Mouse (Mus musculus): ENCODE measurements around the gene Olfr1052. TPM values are rescaled to one million over a fixed set of nuclear protein-coding genes. Genes with fewer than 3 reads are reported as not detected.
"Not testable (repeated sequence)": the region's sequence is repeated elsewhere in the genome, so short reads cannot be mapped to it uniquely, and the experiment has no call there.

Olfr1052 gene
- not detected in 2 replicates for polyA plus RNA-seq (2014; fragmentation: Nextera tagmentation; extraction: Ambion mirVana)

- Histone ChIP-seq H3K9me3 (ENCODE audit: control insufficient read depth, low read length) (no peaks in the 10 kb centered on the region), H3K4me3 (ENCODE audit: low read depth, low read length) (no peak within 1 kb of the TSS), H3K4me1 (replicated peaks; ENCODE audit: control insufficient read depth, insufficient read depth, low read length) (no peaks in the 10 kb centered on the region), H3K4me2 (ENCODE audit: low read depth, low read length, severe bottlenecking) (no peak within 1 kb of the TSS), H3K27me3 (ENCODE audit: control insufficient read depth, insufficient read depth, low read length) (no peaks in the 10 kb centered on the region), H3K9ac (ENCODE audit: low read length) (no peak within 1 kb of the TSS), H3K36me3 (ENCODE audit: control insufficient read depth, insufficient read depth, low read length) (no peaks in the 10 kb centered on the region), H3K27ac (ENCODE audit: low read depth, low read length) (no peak within 1 kb of the TSS)
- ATAC-seq (replicated peaks; ENCODE audit: low FRiP score) (no peak), DNase-seq (ENCODE audit: low spot score) (no peak)
Measured at GRCm38 (mm10) chr2:86292155-86292554, at the start of gene Olfr1052. Gene Olfr1052, plus strand, starts transcription at chr2:86292455.

GRCm38 (mm10) chr2:86258228-86258627, 34.0 kb upstream of the Olfr1052 start, which contains the start of gene Olfr1049:
Gene Olfr1049, minus strand, starts transcription at chr2:86258328.
- H3K9ac ChIP-seq (ENCODE audit: low read length); H3K27me3 ChIP-seq (ENCODE audit: control insufficient read depth, insufficient read depth, low read length); H3K4me3 ChIP-seq (ENCODE audit: low read depth, low read length); H3K27ac ChIP-seq (ENCODE audit: low read depth, low read length); H3K36me3 ChIP-seq (ENCODE audit: control insufficient read depth, insufficient read depth, low read length); H3K4me2 ChIP-seq (ENCODE audit: low read depth, low read length, severe bottlenecking); ATAC-seq (replicated peaks; ENCODE audit: low FRiP score); DNase-seq (ENCODE audit: low spot score); H3K9me3 ChIP-seq (ENCODE audit: control insufficient read depth, low read length); H3K4me1 ChIP-seq (replicated peaks; ENCODE audit: control insufficient read depth, insufficient read depth, low read length): not testable (repeated sequence)

GRCm38 (mm10) chr2:86278988-86279387, 13.3 kb upstream of the Olfr1052 start, which contains the start of gene Olfr1051:
Gene Olfr1051, minus strand, starts transcription at chr2:86279088.
- H3K27me3 ChIP-seq (ENCODE audit: control insufficient read depth, insufficient read depth, low read length); DNase-seq (ENCODE audit: low spot score); H3K36me3 ChIP-seq (ENCODE audit: control insufficient read depth, insufficient read depth, low read length); ATAC-seq (replicated peaks; ENCODE audit: low FRiP score); H3K9me3 ChIP-seq (ENCODE audit: control insufficient read depth, low read length); H3K4me2 ChIP-seq (ENCODE audit: low read depth, low read length, severe bottlenecking); H3K27ac ChIP-seq (ENCODE audit: low read depth, low read length); H3K4me1 ChIP-seq (replicated peaks; ENCODE audit: control insufficient read depth, insufficient read depth, low read length); H3K4me3 ChIP-seq (ENCODE audit: low read depth, low read length); H3K9ac ChIP-seq (ENCODE audit: low read length): not testable (repeated sequence)

GRCm38 (mm10) chr2:86315184-86315583, 22.9 kb downstream of the Olfr1052 start, which contains the start of gene Olfr1053:
Gene Olfr1053, minus strand, starts transcription at chr2:86315284.
- Histone ChIP-seq H3K9ac (ENCODE audit: low read length) (no peak within 1 kb of the TSS), H3K4me2 (ENCODE audit: low read depth, low read length, severe bottlenecking) (no peak within 1 kb of the TSS), H3K36me3 (ENCODE audit: control insufficient read depth, insufficient read depth, low read length) (no peaks in the 10 kb centered on the region), H3K9me3 (ENCODE audit: control insufficient read depth, low read length) (no peaks in the 10 kb centered on the region), H3K27me3 (ENCODE audit: control insufficient read depth, insufficient read depth, low read length) (no peaks in the 10 kb centered on the region), H3K4me3 (ENCODE audit: low read depth, low read length) (no peak within 1 kb of the TSS), H3K4me1 (replicated peaks; ENCODE audit: control insufficient read depth, insufficient read depth, low read length) (no peaks in the 10 kb centered on the region), H3K27ac (ENCODE audit: low read depth, low read length) (no peak within 1 kb of the TSS)
- DNase-seq (ENCODE audit: low spot score) (no peak), ATAC-seq (replicated peaks; ENCODE audit: low FRiP score) (no peak)
- 70% methylated on average over 3 of the region's 3 CpGs for WGBS

- Histone ChIP-seq H3K27me3 (ENCODE audit: control insufficient read depth, insufficient read depth, low read length) (no peaks in the 10 kb centered on the region), H3K4me3 (ENCODE audit: low read depth, low read length) (no peak within 1 kb of the TSS), H3K36me3 (ENCODE audit: control insufficient read depth, insufficient read depth, low read length) (no peaks in the 10 kb centered on the region), H3K27ac (ENCODE audit: low read depth, low read length) (no peak within 1 kb of the TSS), H3K9ac (ENCODE audit: low read length) (no peak within 1 kb of the TSS), H3K4me1 (replicated peaks; ENCODE audit: control insufficient read depth, insufficient read depth, low read length) (no peaks in the 10 kb centered on the region), H3K9me3 (ENCODE audit: control insufficient read depth, low read length) (no peaks in the 10 kb centered on the region), H3K4me2 (ENCODE audit: low read depth, low read length, severe bottlenecking) (no peak within 1 kb of the TSS)
- ATAC-seq (replicated peaks; ENCODE audit: low FRiP score) = no peak
- 85% methylated on average over 3 of the region's 3 CpGs for WGBS
- no peak for DNase-seq (ENCODE audit: low spot score)
Measured at GRCm38 (mm10) chr2:86335333-86335732, 43.1 kb downstream of the Olfr1052 start, which contains the start of gene Olfr1054. Gene Olfr1054, minus strand, starts transcription at chr2:86335433.

Other genes with a start within 250 kb of the Olfr1052 start
- not detected in 2 replicates for gene Olfr1034, start 246.6 kb upstream of the Olfr1052 start, polyA plus RNA-seq (2014; fragmentation: Nextera tagmentation; extraction: Ambion mirVana)
- not detected in 2 replicates for gene Olfr1036, start 218.5 kb upstream of the Olfr1052 start, polyA plus RNA-seq (2014; fragmentation: Nextera tagmentation; extraction: Ambion mirVana)
- not detected in 2 replicates for gene Olfr1037, start 205.1 kb upstream of the Olfr1052 start, polyA plus RNA-seq (2014; fragmentation: Nextera tagmentation; extraction: Ambion mirVana)
- not detected in 2 replicates for gene Olfr1039, start 156.5 kb upstream of the Olfr1052 start, polyA plus RNA-seq (2014; fragmentation: Nextera tagmentation; extraction: Ambion mirVana)
- not detected in 2 replicates for gene Olfr1040, start 145.7 kb upstream of the Olfr1052 start, polyA plus RNA-seq (2014; fragmentation: Nextera tagmentation; extraction: Ambion mirVana)
- not detected in 2 replicates for gene Olfr1042, start 130.6 kb upstream of the Olfr1052 start, polyA plus RNA-seq (2014; fragmentation: Nextera tagmentation; extraction: Ambion mirVana)
- gene Olfr1043, start 124.9 kb upstream of the Olfr1052 start, polyA plus RNA-seq (2014; fragmentation: Nextera tagmentation; extraction: Ambion mirVana) = not detected in 2 replicates
- gene Olfr1044, start 114.6 kb upstream of the Olfr1052 start, polyA plus RNA-seq (2014; fragmentation: Nextera tagmentation; extraction: Ambion mirVana) = not detected in 2 replicates
- gene Olfr52, start 106.8 kb upstream of the Olfr1052 start, polyA plus RNA-seq (2014; fragmentation: Nextera tagmentation; extraction: Ambion mirVana) = not detected in 2 replicates
- not detected in 2 replicates for gene Olfr1045, start 89.4 kb upstream of the Olfr1052 start, polyA plus RNA-seq (2014; fragmentation: Nextera tagmentation; extraction: Ambion mirVana)
- gene Olfr1046, start 73.1 kb upstream of the Olfr1052 start, polyA plus RNA-seq (2014; fragmentation: Nextera tagmentation; extraction: Ambion mirVana) = not detected in 2 replicates
- not detected in 2 replicates for gene Olfr1047, start 61.1 kb upstream of the Olfr1052 start, polyA plus RNA-seq (2014; fragmentation: Nextera tagmentation; extraction: Ambion mirVana)
- not detected in 2 replicates for gene Olfr1048, start 52.2 kb upstream of the Olfr1052 start, polyA plus RNA-seq (2014; fragmentation: Nextera tagmentation; extraction: Ambion mirVana)
- gene Olfr1049, start 34.1 kb upstream of the Olfr1052 start, polyA plus RNA-seq (2014; fragmentation: Nextera tagmentation; extraction: Ambion mirVana) = not detected in 2 replicates
- gene Olfr1051, start 13.4 kb upstream of the Olfr1052 start, polyA plus RNA-seq (2014; fragmentation: Nextera tagmentation; extraction: Ambion mirVana) = not detected in 2 replicates
- gene Olfr1053, start 22.8 kb downstream of the Olfr1052 start, polyA plus RNA-seq (2014; fragmentation: Nextera tagmentation; extraction: Ambion mirVana) = not detected in 2 replicates
- not detected in 2 replicates for gene Olfr1054, start 43.0 kb downstream of the Olfr1052 start, polyA plus RNA-seq (2014; fragmentation: Nextera tagmentation; extraction: Ambion mirVana)
- not detected in 2 replicates for gene Olfr1055, start 57.8 kb downstream of the Olfr1052 start, polyA plus RNA-seq (2014; fragmentation: Nextera tagmentation; extraction: Ambion mirVana)
- not detected in 2 replicates for gene Olfr1056, start 70.0 kb downstream of the Olfr1052 start, polyA plus RNA-seq (2014; fragmentation: Nextera tagmentation; extraction: Ambion mirVana)
- gene Olfr1057, start 85.9 kb downstream of the Olfr1052 start, polyA plus RNA-seq (2014; fragmentation: Nextera tagmentation; extraction: Ambion mirVana) = not detected in 2 replicates
- gene Olfr1058, start 96.1 kb downstream of the Olfr1052 start, polyA plus RNA-seq (2014; fragmentation: Nextera tagmentation; extraction: Ambion mirVana) = not detected in 2 replicates
- gene Olfr1061, start 121.6 kb downstream of the Olfr1052 start, polyA plus RNA-seq (2014; fragmentation: Nextera tagmentation; extraction: Ambion mirVana) = not detected in 2 replicates
- gene Olfr1062, start 134.3 kb downstream of the Olfr1052 start, polyA plus RNA-seq (2014; fragmentation: Nextera tagmentation; extraction: Ambion mirVana) = not detected in 2 replicates
- not detected in 2 replicates for gene Olfr1065, start 158.1 kb downstream of the Olfr1052 start, polyA plus RNA-seq (2014; fragmentation: Nextera tagmentation; extraction: Ambion mirVana)
- gene Olfr1066, start 163.8 kb downstream of the Olfr1052 start, polyA plus RNA-seq (2014; fragmentation: Nextera tagmentation; extraction: Ambion mirVana) = not detected in 2 replicates
- gene Olfr228, start 194.9 kb downstream of the Olfr1052 start, polyA plus RNA-seq (2014; fragmentation: Nextera tagmentation; extraction: Ambion mirVana) = not detected in 2 replicates
- not detected in 2 replicates for gene Olfr1076, start 216.0 kb downstream of the Olfr1052 start, polyA plus RNA-seq (2014; fragmentation: Nextera tagmentation; extraction: Ambion mirVana)